Mouse (Mus musculus) c-Kit-positive CD71-positive TER-119-negative erythroid progenitor cells, embryonic 14.5 days (primary cell): ENCODE measurements at regions not wholly inside any gene's neighbourhood (a gene's known extent, or its start where the extent isn't known, plus 50 kb on each side); places are given as distances from the start of the nearest gene placed in this dataset.
A peak's percentile ranks its signal among the peaks of the same experiment; 100 is the strongest.

Experiments used
- DNase-seq: peaks from one replicate; pipeline ENCODE4 v3.0.0-alpha.2; 2013; ENCODE audit warnings: low read depth

GRCm38 (mm10) chr19:15851622-15852021 is 95.5 kb downstream of the Psat1 start:
- DNase-seq: no peak

DNA sequence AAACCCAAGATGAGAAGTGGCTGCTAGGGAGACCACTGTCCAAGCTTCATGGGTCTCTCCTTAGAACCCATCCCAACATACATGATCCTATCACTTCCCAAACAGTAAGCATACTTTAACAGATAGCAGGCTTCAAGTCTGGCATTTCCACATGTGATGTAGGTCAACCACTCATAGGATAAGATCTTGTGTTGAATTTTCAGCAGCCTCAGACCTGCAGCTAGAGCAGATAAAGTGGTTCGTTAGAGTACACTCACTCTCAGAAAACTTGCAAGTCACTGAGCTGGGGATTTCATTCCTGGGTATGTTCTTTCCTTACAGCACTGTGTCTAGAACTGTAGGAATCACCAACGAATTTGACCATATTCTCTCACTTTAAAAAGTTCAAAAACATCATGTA is 96.4 kb downstream of the Psat1 start:
- no peak for DNase-seq

- no peak for DNase-seq
These were observed 97.9 kb downstream of the Psat1 start for GRCm38 (mm10) chr19:15849235-15849634.

DNA sequence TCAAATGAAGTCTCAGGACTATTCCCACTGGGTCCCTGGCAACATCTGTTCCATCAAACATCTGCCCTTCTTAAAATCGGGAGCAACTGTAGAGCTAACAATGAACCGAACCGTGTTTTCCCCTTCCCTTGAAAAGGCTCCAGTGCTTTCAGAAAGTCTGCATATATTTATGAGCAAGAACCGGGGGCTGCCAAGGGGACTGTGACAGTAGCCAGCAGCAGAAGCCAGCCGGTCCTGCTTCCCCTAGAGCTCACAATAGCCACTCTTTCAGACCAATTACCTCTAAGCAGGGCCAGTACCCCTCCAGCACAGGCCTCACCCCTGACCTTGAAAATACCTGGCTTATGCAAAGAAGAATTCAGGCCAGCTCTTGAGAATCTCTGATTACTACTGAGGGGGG is 108.8 kb downstream of the Psat1 start:
- no peak for DNase-seq

- peak; percentile 8 for DNase-seq
These were observed 109.4 kb downstream of the Psat1 start for GRCm38 (mm10) chr19:15837715-15838175.

DNA sequence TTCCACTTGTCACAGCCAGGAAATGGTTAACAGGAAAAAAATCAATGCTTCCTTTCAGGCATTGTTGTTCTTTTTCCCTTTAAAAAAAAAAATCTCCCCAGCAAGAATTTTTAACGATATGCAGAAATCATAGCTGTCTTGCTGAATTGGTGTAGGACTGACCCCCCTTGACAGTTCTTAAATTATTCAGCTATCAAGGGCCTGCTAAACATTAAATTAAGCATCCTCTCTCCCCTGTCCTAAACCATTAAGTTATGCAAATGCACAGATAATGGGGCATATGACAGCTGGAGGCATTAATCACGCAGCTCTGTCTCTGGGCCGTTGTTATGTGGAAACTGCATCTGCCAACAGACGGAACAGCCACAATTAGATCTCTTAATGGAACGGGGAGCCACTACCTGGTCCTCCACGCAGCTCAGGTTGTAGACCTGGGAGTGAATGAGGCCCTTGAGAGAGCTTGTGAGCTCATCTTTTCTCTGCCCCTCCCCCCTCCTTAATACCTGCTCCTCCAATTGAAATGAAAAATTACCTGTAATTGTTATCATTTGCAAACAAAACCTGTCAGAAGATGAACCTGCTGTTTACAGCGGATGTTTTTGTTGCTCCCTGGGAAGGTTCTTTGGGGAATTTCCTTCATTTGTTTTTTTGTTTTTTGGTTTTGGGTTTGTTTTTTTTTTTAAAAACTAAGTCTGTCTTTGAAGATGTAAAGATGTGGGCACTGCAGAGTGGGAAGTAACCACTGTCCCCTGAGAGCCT is 110.0 kb downstream of the Psat1 start:
- no peak for DNase-seq

GRCm38 (mm10) chr19:15836201-15836955 is 110.8 kb downstream of the Psat1 start:
- no peak for DNase-seq

DNA sequence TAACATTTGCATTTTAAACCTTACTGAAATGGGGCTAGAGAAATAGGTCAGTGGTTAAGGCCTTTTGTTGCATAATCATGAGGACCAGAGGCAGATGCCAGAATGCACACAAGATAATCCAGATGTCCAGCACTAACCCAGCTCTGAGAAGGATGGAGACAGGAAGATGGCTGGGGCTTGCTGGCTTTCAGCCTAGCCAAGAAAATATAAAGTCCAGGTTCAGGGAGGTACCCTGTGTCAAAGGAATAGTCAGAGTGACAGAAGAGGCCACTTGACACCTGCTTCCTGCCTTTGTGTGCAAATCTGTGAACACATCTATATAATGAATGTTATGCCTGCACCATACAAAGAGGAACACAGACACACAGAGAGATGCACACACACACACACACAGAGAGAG is 116.8 kb downstream of the Psat1 start:
- no peak for DNase-seq

DNA sequence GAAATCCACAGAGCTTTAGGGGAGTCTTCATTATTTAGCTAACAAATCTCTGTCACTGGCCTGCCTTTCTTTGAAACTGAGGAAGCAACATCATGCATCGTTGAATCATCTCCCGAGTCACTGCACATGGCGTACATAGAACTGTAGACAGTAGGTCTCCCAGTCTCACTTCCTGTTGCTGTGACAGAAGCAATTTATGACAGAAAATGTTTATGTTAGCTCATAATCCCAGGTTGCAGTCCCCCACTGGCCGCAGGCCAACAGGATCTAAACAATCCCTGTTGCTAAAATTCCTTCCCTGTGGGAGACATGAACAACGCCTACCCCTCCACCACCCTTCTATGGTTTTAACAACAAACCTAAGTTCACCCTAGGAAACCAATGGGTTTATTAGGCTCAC is 118.0 kb downstream of the Psat1 start:
- no peak for DNase-seq

DNA sequence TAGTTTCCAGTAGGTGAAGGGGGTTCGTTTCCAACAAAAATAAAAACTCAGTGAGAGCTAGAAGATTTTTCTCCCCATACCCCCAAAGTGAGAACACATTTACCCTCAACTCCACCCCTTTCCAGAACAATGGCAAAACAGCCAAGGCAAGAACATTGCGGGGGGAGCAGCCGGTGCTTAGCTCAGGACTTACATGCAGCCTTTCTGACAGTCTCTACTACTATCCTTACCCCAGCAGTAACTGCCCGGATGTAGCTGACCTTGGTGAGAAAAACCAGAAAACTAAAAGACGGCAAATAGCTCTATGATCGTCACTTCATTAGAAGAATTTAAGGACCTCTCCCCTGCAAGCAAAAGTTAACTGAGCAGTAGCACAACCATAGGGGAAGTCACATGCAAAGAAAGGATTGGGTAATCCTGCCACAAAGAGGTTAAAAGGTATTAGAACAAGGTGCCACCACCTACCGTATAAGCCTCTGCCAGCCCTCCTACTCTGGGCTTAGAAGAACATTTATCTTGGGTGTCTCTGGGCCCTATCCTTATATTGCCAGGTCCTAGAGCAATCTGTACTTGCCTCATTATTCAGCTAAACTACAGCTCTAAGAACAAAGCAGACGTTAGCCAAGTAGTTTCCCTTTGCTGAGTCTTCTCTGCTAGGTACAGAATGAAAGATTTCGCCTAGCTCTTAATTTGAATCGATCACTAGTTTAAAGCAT is 119.0 kb downstream of the Psat1 start:
- DNase-seq: no peak

GRCm38 (mm10) chr19:15827120-15827989 is 119.8 kb downstream of the Psat1 start:
- no peak for DNase-seq

- no peak for DNase-seq
These were observed 123.3 kb downstream of the Psat1 start for GRCm38 (mm10) chr19:15823688-15824371.

DNA sequence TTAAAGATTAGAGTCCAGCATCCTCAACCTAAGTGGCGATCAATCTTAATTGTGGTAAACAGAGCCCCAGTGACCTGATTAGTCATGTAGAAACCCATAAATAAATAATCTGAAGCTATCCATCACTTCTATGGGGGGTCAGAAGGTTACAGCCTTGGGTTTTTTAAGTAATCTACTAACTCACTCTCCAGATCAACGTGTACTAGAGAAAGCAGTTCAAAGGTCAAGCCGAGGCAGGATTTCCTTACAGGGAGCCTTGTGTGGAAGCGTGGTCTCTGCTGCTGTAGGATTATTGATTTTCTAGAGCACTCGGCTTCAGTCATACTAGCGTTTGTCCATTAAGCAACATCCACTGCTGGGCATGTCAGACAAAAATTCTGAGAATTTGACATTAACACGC is 127.1 kb downstream of the Psat1 start:
- DNase-seq: no peak

GRCm38 (mm10) chr19:15815166-15815565 is 132.0 kb downstream of the Psat1 start:
- DNase-seq: no peak

DNA sequence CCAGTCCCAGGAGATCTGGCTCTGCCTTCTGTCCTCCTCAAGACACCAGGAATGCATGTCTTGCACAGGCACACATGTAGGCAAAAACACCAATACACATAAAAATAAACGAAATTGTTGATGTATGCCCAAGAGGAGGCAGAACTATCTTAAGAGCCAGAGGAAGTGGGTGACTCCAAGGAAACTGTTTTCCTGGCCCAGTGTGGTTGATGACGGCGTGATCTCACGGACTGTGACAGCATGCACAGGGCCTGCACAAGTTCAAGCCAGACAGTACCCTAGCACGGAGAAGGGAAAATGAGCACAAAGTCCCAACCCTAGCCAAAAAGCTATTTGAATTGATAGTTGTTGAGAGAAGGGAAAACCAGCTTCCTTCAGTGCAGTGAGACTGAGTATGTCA is 138.1 kb downstream of the Psat1 start:
- DNase-seq: no peak

- no peak for DNase-seq
These were observed 139.5 kb downstream of the Psat1 start for GRCm38 (mm10) chr19:15807681-15808080.

DNA sequence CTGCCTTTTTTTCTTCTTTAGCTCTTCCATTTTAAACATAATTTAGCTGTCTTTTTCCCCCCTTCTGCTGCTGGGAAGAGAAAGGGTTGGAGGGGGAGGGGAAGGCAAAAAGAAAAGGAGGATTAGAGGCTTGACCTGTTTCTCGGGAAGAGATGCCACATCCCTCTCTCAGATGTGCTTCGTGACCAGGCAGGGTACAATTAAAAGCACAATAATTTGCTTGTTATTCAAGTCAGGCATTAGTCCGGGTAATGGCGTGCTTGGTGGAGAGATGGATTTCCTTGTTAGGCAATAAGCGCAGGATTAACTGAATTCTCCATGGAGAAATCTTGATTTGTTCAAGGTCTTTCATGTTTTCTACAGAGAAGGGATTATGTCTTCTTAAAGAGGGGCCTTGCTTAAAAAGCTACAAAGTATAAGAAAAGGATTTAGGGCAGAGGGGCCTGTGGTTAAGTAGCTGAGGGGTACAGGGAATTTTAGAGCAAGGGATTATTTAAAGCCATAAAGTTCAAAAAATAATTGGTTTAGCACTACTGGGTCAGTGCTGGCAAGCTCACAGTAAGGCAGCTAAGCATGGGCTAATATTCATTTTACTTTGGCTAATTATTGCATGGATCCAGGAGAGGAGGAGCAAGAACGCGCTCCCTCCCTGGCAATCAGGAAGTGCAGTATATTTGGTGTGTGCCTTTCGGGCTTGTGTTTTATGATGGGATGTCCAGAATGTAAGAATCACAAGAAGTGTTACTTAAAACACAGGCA is 143.8 kb downstream of the Psat1 start:
- DNase-seq: no peak

GRCm38 (mm10) chr19:15802641-15803040 is 144.5 kb downstream of the Psat1 start:
- DNase-seq: no peak

GRCm38 (mm10) chr19:15801811-15802486 is 145.2 kb downstream of the Psat1 start:
- DNase-seq: peak; percentile 39
